ENCODE assay signal across 16 mouse cellular contexts in genomic region chr17:44612641-44613040, GRCm38 (mm10).
DNase-seq lines count a peak whose midpoint lies in the region; ATAC-seq and TF ChIP-seq lines count a peak whose summit lies in the region.
"Had no signal": no experiment of that assay in that cellular context is flagged by ENCODE, and none has a peak within 500 bp of the region (broad histone marks: within the 10 kb centered on the region; RNA-seq: fewer than 3 reads in every experiment).

No protein-coding gene starts in this region.

- peaks cover 15% of the 10 kb centered on the region for H3K79me2 ChIP-seq in CH12.LX (replicated peaks; ENCODE audit: control insufficient read depth, extremely low read depth, insufficient read depth, poor library complexity, severe bottlenecking)

- H3K4me3 ChIP-seq in CH12.LX (replicated peaks in 1 of 3; ENCODE audit: low read depth in 2 of 3, low read length in 2 of 3, poor library complexity in 1 of 3): peak overlapping the region in 2 of 3 experiments; percentile 61 to 75
- no peak overlapping the region for H3K4me3 ChIP-seq in embryonic facial prominence, embryonic 13.5 days
- H3K4me3 ChIP-seq: limb, embryonic 13.5 days had no signal

- dilution Hi-C loops in CH12.LX (cut with MboI; ENCODE audit: extremely low pct_ligation_motif_present, extremely low pct_unique_long_range_greater_than_20kb, low sequenced_read_pairs): no loop called here

- peak; percentile 64 for DNase-seq in kidney, postnatal 10 days
- DNase-seq in kidney, adult 18-20 months: no peak
- DNase-seq in CH12.LX (ENCODE audit: extremely low read depth) (no peak), R1 (ENCODE audit: low read depth, low spot score) (peak; percentile 59)
- DNase-seq in adrenal gland, postnatal 36 days: no peak
- no peak for DNase-seq in adrenal gland, adult 8-10 months
- DNase-seq: adrenal gland, adult 2 months; heart, adult 18-20 months; layer of hippocampus, postnatal 36 days; liver, postnatal 0 days; right cerebral cortex, postnatal 25 days; thymus, adult 2 months had no signal

- TF ChIP-seq RAD21 in CH12.LX (IDR thresholded peaks at IDR 0.05; ENCODE audit: low read depth, low read length): no peak

- in situ Hi-C loops in CH12.LX (cut with MboI; ENCODE audit: low pct_ligation_motif_present, low pct_unique_long_range_greater_than_20kb, low sequenced_read_pairs): no loop called here

- no peak for TF ChIP-seq CTCF in CH12.LX (conservative IDR thresholded peaks at IDR 0.05 in 1 of 2, IDR thresholded peaks at IDR 0.05 in 1 of 2; ENCODE audit: low read depth in 2 of 2, low read length in 2 of 2)

- ATAC-seq in embryonic facial prominence, embryonic 13.5 days (ENCODE audit: insufficient number of reproducible peaks, insufficient read depth, low FRiP score, low TSS enrichment, low read depth): no peak
- ATAC-seq: liver, postnatal 0 days; Patski had no signal

- no peaks in the 10 kb centered on the region for H3K27me3 ChIP-seq in CH12.LX (replicated peaks)
- peaks cover 4% of the 10 kb centered on the region; the same call in 1 of the 2 replicates for H3K27me3 ChIP-seq in embryonic facial prominence, embryonic 13.5 days
- H3K27me3 ChIP-seq: Patski had no signal

- no peaks in the 10 kb centered on the region for H3K9me3 ChIP-seq in CH12.LX (replicated peaks; ENCODE audit: low read length)
- no peaks in the 10 kb centered on the region for H3K9me3 ChIP-seq in embryonic facial prominence, embryonic 13.5 days
- H3K9me3 ChIP-seq: limb, embryonic 13.5 days had no signal

- H3K4me1 ChIP-seq in CH12.LX (ENCODE audit: control insufficient read depth in 1 of 2, insufficient read depth in 2 of 2): peaks cover 10 to 13% of the 10 kb centered on the region in 2 experiments
- H3K4me1 ChIP-seq in embryonic facial prominence, embryonic 13.5 days: peaks cover 54% of the 10 kb centered on the region

- peak overlapping the region; percentile 91 for H3K4me2 ChIP-seq in CH12.LX (ENCODE audit: insufficient read depth, low read depth, poor library complexity, severe bottlenecking)
- H3K4me2 ChIP-seq in embryonic facial prominence, embryonic 13.5 days: peak overlapping the region; percentile 16; the same call in 1 of the 2 replicates
- H3K4me2 ChIP-seq: hindbrain, embryonic 14.5 days; limb, embryonic 13.5 days had no signal

- peaks cover 0 to 2% of the 10 kb centered on the region in 2 experiments for H3K36me3 ChIP-seq in CH12.LX (replicated peaks in 1 of 2; ENCODE audit: control insufficient read depth in 1 of 2, insufficient read depth in 1 of 2, low read length in 1 of 2)
- H3K36me3 ChIP-seq in embryonic facial prominence, embryonic 13.5 days: peaks cover 6% of the 10 kb centered on the region

- no peak; the same call in 1 of the 2 replicates for TF ChIP-seq POLR2A in CH12.LX (IDR thresholded peaks at IDR 0.05; ENCODE audit: low read depth, low read length)

- no peak for TF ChIP-seq EP300 in CH12.LX (IDR thresholded peaks at IDR 0.05; ENCODE audit: low read length)

- peak overlapping the region; percentile 98 for H3K9ac ChIP-seq in CH12.LX (ENCODE audit: insufficient read depth, low read depth)
- H3K9ac ChIP-seq in embryonic facial prominence, embryonic 13.5 days: no peak overlapping the region
- H3K9ac ChIP-seq: hindbrain, embryonic 14.5 days; limb, embryonic 13.5 days; liver, postnatal 0 days had no signal

- peak overlapping the region; percentile 90 for H3K27ac ChIP-seq in CH12.LX (ENCODE audit: insufficient read depth, low read depth)
- H3K27ac ChIP-seq in embryonic facial prominence, embryonic 13.5 days: 0 out of 2 replicates have a peak overlapping the region, but pooled peaks have one; percentile 33
- H3K27ac ChIP-seq: hindbrain, embryonic 14.5 days; limb, embryonic 13.5 days had no signal

- 42% methylated on average over 8 of the region's 8 CpGs for WGBS in embryonic facial prominence, embryonic 13.5 days

TF ChIP-seq in CH12.LX, 34 proteins besides CTCF, POLR2A, EP300 and RAD21:
- TF ChIP-seq JUN (IDR thresholded peaks at IDR 0.05; ENCODE audit: insufficient read depth, low read depth, low read length): no peak
- no peak for TF ChIP-seq KAT2A (IDR thresholded peaks at IDR 0.05; ENCODE audit: insufficient replicate concordance, low read length)
- no peak for TF ChIP-seq ZC3H11A (IDR thresholded peaks at IDR 0.05; ENCODE audit: low read depth, low read length)
- no peak for TF ChIP-seq BHLHE40 (IDR thresholded peaks at IDR 0.05; ENCODE audit: low read depth, low read length)
- no peak for TF ChIP-seq ZKSCAN1 (IDR thresholded peaks at IDR 0.05; ENCODE audit: borderline replicate concordance, low read depth, low read length)
- TF ChIP-seq UBTF (IDR thresholded peaks at IDR 0.05; ENCODE audit: low read depth, low read length): no peak
- no peak for TF ChIP-seq SIN3A (IDR thresholded peaks at IDR 0.05; ENCODE audit: low read length)
- TF ChIP-seq POLR2AphosphoS2 (IDR thresholded peaks at IDR 0.05; ENCODE audit: low read depth, low read length): no peak
- no peak for TF ChIP-seq MEF2A (IDR thresholded peaks at IDR 0.05; ENCODE audit: borderline replicate concordance, low read depth, low read length)
- TF ChIP-seq MAX (IDR thresholded peaks at IDR 0.05; ENCODE audit: low read length): no peak

Comparison
In these comparisons a context has a peak if more than half of its experiments do, and no peak if none do; other contexts are left out.
1. DNase-seq: peak in kidney, postnatal 10 days (single experiment) and R1 (single experiment); none in kidney, adult 18-20 months (single experiment), CH12.LX (single experiment), adrenal gland, postnatal 36 days (0 of 2) and adrenal gland, adult 8-10 months (single experiment).